Mouse (Mus musculus): ENCODE data around the gene Kcnj2.

GRCm38 (mm10) chr11:111086933-111087332, 21.0 kb downstream of the Kcnj2 start:
- TF ChIP-seq TAL1 (IDR thresholded peaks at IDR 0.05; ENCODE audit: low read length) = no peak
- no peak for TF ChIP-seq GATA1 (IDR thresholded peaks at IDR 0.05; ENCODE audit: low read length)
